Mouse (Mus musculus) small intestine, adult 2 months (tissue): ENCODE measurements around the gene Agap1. TPM values are rescaled to one million over a fixed set of nuclear protein-coding genes. Genes with fewer than 3 reads are reported as not detected.

ENCODE experiments used
- H3K27ac ChIP-seq: fragments of 200-500 bp; 2 replicates; pipeline ENCODE4 v1.5.1; 2012; ENCODE audit warnings: low read depth, low read length, control low read depth, inconsistent platforms; ENCODE audit not compliant: insufficient read depth
- H3K27me3 ChIP-seq: fragments of 200-500 bp; 2 replicates; pipeline ENCODE4 v1.6.1; 2012; ENCODE audit warnings: mild to moderate bottlenecking, moderate library complexity, low read length, inconsistent platforms; ENCODE audit not compliant: control insufficient read depth, insufficient read depth
- H3K36me3 ChIP-seq: fragments of 200-500 bp; 2 replicates; pipeline ENCODE4 v1.6.1; 2012; ENCODE audit warnings: mild to moderate bottlenecking, low read length, control low read depth, inconsistent platforms; ENCODE audit not compliant: control insufficient read depth, insufficient read depth
- H3K4me1 ChIP-seq: fragments of 200-500 bp; 2 replicates; pipeline ENCODE4 v1.6.1; 2012; ENCODE audit warnings: low read length, inconsistent platforms, mixed read lengths; ENCODE audit not compliant: control insufficient read depth, insufficient read depth, insufficient read length
- H3K4me3 ChIP-seq: fragments of 200-500 bp; 2 replicates; pipeline ENCODE4 v1.5.1; 2012; ENCODE audit warnings: low read depth, mild to moderate bottlenecking, control low read depth, inconsistent platforms, low read length, moderate library complexity
- CTCF ChIP-seq: fragments of 200-500 bp; IDR thresholded peaks from 2 replicates; pipeline ENCODE4 v1.5.1; 2012; ENCODE audit warnings: low read depth, mild to moderate bottlenecking, control low read depth, inconsistent platforms, low read length, moderate library complexity, mixed read lengths; ENCODE audit not compliant: insufficient replicate concordance, insufficient read length; ENCODE audit errors: extremely low read depth
- POLR2A ChIP-seq: fragments of 200-500 bp; IDR thresholded peaks from 2 replicates; pipeline ENCODE4 v1.6.1; 2012; ENCODE audit warnings: low read depth, mild to moderate bottlenecking, control low read depth, inconsistent platforms, low read length, moderate library complexity
- WGBS: fragments of 180-500 bp; shearing (Covaris S2); methylation state at CpG from one replicate; pipeline ENCODE4 v1.1.7; 2018; 5-methylcytosine and 5-hydroxymethylcytosine counted together
- polyA plus RNA-seq: library from polyadenylated mRNA; depleted of rRNA; stranded (reverse); fragments of >200 nt; gene quantifications from 2 replicates; pipeline ENCODE4 v1.2.3, GENCODE M21; 2012

Agap1 gene
- polyA plus RNA-seq, 1 experiment: 27.8 TPM

- Histone ChIP-seq H3K27me3 (no peaks in the 10 kb centered on the region; the same call in 1 of the 2 replicates), H3K36me3 (no peaks in the 10 kb centered on the region), H3K4me3 (no peak overlapping the region), H3K4me1 (peaks cover 5% of the 10 kb centered on the region; the same call in 1 of the 2 replicates), H3K27ac (no peak overlapping the region)
- no peak for TF ChIP-seq CTCF
- TF ChIP-seq POLR2A: no peak
- 78% methylated on average over 17 of the region's 17 CpGs for WGBS
Measured at GRCm38 (mm10) chr1:89457126-89458031, 2.8 kb downstream of the Agap1 start.

- 73% methylated on average over 5 of the region's 5 CpGs for WGBS
- no peak for TF ChIP-seq POLR2A
- peaks cover 5% of the 10 kb centered on the region; the same call in 1 of the 2 replicates for H3K4me1 ChIP-seq
- no peak overlapping the region for H3K4me3 ChIP-seq
- no peaks in the 10 kb centered on the region for H3K27me3 ChIP-seq
- H3K27ac ChIP-seq: no peak overlapping the region
- no peaks in the 10 kb centered on the region for H3K36me3 ChIP-seq
Measured at GRCm38 (mm10) chr1:89461881-89462280, 7.3 kb downstream of the Agap1 start.

GRCm38 (mm10) chr1:89463138-89463537 lies 8.5 kb downstream of the Agap1 start:
- Histone ChIP-seq H3K27me3 (no peaks in the 10 kb centered on the region), H3K36me3 (no peaks in the 10 kb centered on the region), H3K4me3 (no peak overlapping the region), H3K27ac (no peak overlapping the region), H3K4me1 (peaks cover 16% of the 10 kb centered on the region)
- WGBS: 26% methylated on average over 8 of the region's 8 CpGs
- TF ChIP-seq CTCF (no peak), POLR2A (no peak; the same call in 1 of the 2 replicates)

GRCm38 (mm10) chr1:89465417-89466002 lies 10.9 kb downstream of the Agap1 start:
- TF ChIP-seq CTCF (no peak), POLR2A (no peak)
- 60% methylated on average over 5 of the region's 5 CpGs for WGBS
- Histone ChIP-seq H3K27me3 (no peaks in the 10 kb centered on the region), H3K36me3 (no peaks in the 10 kb centered on the region), H3K4me3 (no peak overlapping the region), H3K4me1 (peaks cover 21% of the 10 kb centered on the region), H3K27ac (no peak overlapping the region)

GRCm38 (mm10) chr1:89467321-89468069 lies 12.9 kb downstream of the Agap1 start:
- WGBS: 10% methylated on average over 6 of the region's 6 CpGs
- Histone ChIP-seq H3K27ac (peak overlapping the region; percentile 67), H3K27me3 (no peaks in the 10 kb centered on the region), H3K36me3 (no peaks in the 10 kb centered on the region), H3K4me1 (peaks cover 21% of the 10 kb centered on the region), H3K4me3 (no peak overlapping the region)
- TF ChIP-seq POLR2A: no peak
- TF ChIP-seq CTCF: no peak

- Histone ChIP-seq H3K27me3 (no peaks in the 10 kb centered on the region), H3K27ac (no peak overlapping the region), H3K4me3 (no peak overlapping the region), H3K36me3 (no peaks in the 10 kb centered on the region), H3K4me1 (peaks cover 20% of the 10 kb centered on the region)
- 49% methylated on average over 3 of the region's 3 CpGs for WGBS
- TF ChIP-seq POLR2A (no peak), CTCF (no peak)
Measured at GRCm38 (mm10) chr1:89468141-89468540, 13.5 kb downstream of the Agap1 start.

- TF ChIP-seq POLR2A (no peak), CTCF (no peak)
- WGBS: 71% methylated on average over 4 of the region's 4 CpGs
- H3K36me3 ChIP-seq: no peaks in the 10 kb centered on the region
- no peak overlapping the region for H3K4me3 ChIP-seq
- H3K4me1 ChIP-seq: peaks cover 48% of the 10 kb centered on the region
- H3K27ac ChIP-seq: no peak overlapping the region
- no peaks in the 10 kb centered on the region for H3K27me3 ChIP-seq
Measured at GRCm38 (mm10) chr1:89471430-89471829, 16.8 kb downstream of the Agap1 start.
